Mouse (Mus musculus): Measurements from ENCODE around the gene Pcp4l1. TPM values are rescaled to one million over a fixed set of nuclear protein-coding genes. Genes with fewer than 3 reads are reported as not detected.

Pcp4l1 gene
- total RNA-seq, 2 experiments from 2014 or later: 58.3 to 75.0 TPM

DNA sequence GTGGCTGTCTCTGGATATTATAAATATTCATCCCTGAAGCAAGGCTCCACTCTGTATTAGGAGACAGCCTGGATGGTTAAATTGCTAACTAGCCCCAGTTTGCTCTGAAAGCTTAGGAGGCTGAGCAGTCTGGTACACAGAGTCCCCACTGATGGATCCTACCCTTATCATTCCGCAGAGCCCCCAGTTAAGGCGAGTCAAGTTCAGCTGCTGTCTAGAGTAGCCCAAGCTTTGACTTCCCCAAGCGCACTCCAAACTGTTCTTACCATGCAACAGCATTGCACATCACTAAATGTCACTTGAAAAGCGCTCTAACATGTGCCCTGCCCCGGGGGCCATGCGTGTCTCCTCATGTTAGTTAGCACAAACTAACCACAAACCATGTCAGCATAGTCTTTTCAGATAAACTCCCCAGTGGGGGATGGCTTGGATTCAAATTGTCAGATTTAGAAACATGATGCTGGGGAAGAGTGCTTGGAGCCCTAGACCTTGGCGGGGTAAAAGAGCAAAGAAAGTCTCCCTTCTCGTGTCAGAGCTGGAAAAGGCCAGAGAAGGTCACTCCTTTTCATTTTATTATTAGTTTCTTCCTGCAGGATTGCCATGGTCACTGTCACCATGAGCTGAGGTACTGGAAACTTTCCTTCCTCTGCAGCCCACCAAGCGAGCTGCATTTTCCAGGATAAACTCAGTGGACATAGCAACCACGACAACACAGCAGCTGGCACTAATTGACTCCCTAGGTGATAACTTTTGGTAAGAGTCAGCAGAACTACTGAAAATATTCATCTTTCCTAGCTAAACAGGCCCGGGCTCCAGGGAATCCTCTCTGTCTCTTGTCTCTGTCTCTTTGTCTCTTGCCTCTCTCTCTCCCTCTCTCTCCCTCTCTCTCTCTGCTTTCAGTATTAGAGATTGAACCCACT, 1.9 kb downstream of the Pcp4l1 start:
- peak overlapping the region; percentile 90 for H3K4me3 ChIP-seq
- no peak for TF ChIP-seq CTCF (IDR thresholded peaks at IDR 0.05)
- DNase-seq: no peak
- intact Hi-C loops (cut with DNase I): no loop called here
- peak overlapping the region; percentile 71 for H3K27ac ChIP-seq

DNA sequence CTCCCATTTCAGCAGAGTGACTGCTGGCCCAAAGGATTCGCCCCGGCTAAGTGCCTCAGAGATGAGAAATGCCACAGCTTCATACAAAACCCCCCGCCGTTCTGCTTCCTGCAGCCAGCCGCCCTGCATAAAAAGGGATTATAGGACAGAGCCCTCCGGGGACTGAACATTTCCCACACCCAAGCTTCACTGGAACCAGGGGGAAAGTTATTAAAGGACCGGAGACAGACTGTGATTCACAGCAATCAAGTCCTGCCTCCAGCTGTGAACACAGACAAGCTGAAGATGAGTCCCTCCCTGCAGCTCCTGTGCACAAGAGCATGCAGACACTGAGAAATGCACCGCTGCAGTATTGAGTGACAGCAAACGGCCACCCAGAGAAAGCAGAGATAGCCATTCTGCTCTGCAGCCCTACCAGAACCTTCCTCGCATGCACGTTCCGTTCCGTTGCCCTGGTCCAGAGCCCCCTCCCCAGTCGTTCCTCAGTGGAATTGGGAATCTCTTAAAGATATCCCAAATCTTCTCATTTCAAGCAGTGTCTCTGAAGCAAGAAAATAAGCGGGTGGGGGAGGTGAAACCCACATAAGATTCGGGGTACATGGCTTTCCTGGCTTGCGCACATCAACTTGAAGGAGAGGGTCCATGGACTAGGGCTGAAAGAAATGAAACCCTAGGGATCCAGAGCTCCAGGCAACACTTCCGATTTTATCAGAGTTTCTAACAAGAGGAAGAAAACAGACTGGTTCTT, 2.8 kb downstream of the Pcp4l1 start:
- peak overlapping the region; percentile 90 for H3K4me3 ChIP-seq
- no peak for TF ChIP-seq CTCF (IDR thresholded peaks at IDR 0.05)
- intact Hi-C loops (cut with DNase I): no loop called here
- no peak for DNase-seq
- H3K27ac ChIP-seq: peak overlapping the region; percentile 71

DNA sequence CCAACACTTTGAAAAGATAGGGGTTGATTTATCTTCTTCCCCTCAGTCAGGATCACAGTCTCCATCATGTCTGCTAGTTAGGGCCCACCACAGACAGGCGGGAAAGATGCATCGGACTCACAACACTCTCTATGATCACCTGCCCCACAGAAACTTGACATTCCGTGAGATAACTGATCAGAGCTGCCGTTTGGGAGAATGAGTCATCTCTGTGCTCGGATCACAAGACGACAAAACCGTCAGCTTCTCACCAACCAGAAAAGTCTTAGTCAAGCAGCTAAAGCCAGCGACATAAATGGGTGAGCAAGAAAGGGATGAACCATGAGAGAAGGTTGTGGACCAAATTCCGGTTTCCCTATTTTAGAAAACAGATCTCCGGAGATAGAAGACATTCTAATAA, 3.8 kb downstream of the Pcp4l1 start:
- Histone ChIP-seq H3K4me3 (peak overlapping the region; percentile 90), H3K27ac (peak overlapping the region; percentile 71)
- DNase-seq: no peak
- no peak for TF ChIP-seq CTCF (IDR thresholded peaks at IDR 0.05)
- intact Hi-C loops (cut with DNase I): no loop called here

DNA sequence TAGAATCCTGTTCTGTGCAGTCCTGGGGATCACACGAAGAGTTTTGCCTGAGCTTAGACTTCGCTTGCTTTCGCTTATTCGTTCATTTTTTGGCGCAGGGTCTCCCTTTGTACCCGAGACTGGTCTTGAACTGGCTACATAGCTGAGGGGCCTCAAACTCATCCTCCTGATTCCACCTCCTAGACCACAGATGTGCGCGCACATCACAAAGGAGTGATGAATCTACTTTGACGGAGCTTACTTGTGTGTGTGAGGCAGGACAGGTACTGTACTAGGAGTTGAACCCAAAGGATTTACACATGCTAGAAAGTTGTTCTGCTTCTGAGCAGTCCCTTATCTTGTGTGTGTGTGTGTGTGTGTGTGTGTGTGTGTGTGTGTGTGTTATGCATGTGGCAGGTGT, 5.2 kb downstream of the Pcp4l1 start:
- intact Hi-C loops (cut with DNase I): no loop called here
- TF ChIP-seq CTCF (IDR thresholded peaks at IDR 0.05): no peak
- DNase-seq: no peak
- Histone ChIP-seq H3K4me3 (no peak overlapping the region), H3K27ac (no peak overlapping the region)

DNA sequence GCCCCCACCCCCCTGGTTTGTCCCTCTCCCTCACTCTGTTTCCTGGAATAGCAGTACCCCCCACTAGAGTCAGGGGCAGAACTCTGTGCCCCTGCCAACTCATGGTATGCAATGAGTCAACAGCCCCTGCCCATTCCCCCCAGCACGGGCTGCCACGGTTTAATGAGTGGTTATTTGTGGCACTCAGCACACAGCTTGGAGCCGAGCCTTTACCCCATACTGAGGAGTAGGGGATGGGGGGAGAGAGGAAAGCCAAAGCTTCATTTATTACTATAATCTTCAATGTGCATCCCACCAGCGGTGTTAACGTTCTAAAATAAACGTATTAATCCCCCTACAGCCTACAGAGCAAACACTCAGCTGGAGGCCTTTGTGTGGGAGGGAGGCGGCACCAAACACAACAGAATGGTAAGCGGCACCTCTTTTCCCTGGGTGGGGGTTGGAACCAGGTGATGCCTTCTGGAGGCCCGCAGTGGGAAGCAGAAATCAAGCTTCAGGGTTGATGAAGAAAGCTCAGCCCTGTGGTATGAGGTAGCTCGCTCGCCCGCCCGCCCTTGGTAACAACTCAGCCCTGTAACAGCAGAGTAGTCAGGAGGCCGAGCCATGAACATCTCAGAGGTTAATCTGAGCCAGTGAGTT, 6.5 kb downstream of the Pcp4l1 start:
- no peak for DNase-seq
- no peak for TF ChIP-seq CTCF (IDR thresholded peaks at IDR 0.05)
- Histone ChIP-seq H3K4me3 (peak overlapping the region; percentile 21; the same call in 1 of the 2 replicates), H3K27ac (peak overlapping the region; percentile 76)
- intact Hi-C loops (cut with DNase I): no loop called here

DNA sequence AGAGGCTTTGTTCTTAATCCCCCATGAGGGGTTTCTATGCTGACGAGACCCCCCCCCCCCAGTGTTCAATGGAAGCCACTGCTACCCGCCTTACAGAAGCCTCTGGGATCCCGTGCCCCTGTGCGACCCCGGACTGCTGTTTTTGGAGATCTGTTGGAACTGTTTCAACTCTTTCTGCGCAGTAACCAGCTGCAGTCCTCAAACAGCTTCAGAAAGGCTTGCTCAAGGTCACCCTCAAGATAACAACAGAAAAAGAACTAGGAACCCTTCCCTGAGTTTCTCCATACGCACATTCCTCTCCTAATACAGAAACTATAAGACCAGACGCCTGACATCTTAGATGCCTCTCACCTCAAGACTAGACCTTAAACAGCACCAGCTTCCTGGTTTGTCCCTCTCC, 7.0 kb downstream of the Pcp4l1 start:
- Histone ChIP-seq H3K27ac (peak overlapping the region; percentile 76), H3K4me3 (peak overlapping the region; percentile 21; the same call in 1 of the 2 replicates)
- intact Hi-C loops (cut with DNase I): no loop called here
- no peak for TF ChIP-seq CTCF (IDR thresholded peaks at IDR 0.05)
- no peak for DNase-seq

DNA sequence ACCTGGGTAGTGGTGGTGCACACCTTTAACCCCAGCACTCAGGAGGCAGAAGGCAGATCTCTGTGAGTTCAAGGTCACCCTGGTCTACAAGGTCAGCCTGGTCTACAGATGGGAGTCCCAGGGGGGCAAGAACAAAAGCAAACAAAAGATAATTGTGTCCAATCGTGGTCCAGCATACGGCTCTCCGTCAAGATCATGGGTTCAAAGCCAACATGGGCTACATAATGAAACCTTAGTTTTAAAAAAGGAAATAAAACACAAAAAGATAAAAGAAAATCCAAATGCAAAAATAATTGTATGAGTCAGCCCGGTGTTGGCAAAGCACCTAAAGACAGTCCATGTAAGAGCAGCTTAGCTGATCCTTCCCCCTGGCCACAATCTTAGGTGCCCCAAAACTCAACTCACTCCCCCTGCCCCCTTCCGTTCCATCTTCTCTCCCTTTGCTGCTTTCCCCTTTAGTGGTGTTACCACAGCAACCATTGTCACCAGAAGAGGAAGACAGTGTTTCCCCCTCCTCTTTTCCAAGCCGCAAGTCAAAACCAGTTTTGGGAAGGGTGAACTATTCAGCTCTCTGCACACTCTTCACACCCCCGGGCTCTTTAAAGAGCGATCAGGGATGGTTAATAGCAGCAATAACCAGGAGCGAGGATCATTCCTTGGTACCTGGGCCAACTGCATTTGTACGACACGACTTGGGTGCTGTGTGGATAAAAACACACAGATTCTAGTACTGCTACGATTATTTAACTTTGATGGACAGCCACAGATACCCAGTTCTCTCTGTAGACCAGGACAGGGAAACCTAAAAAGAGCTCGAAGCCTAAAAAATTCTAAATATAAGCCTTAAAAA, 8.0 kb downstream of the Pcp4l1 start:
- TF ChIP-seq CTCF (IDR thresholded peaks at IDR 0.05): no peak
- H3K4me3 ChIP-seq: no peak overlapping the region
- DNase-seq: no peak
- peak overlapping the region; percentile 76 for H3K27ac ChIP-seq
- intact Hi-C loops (cut with DNase I): no loop called here

DNA sequence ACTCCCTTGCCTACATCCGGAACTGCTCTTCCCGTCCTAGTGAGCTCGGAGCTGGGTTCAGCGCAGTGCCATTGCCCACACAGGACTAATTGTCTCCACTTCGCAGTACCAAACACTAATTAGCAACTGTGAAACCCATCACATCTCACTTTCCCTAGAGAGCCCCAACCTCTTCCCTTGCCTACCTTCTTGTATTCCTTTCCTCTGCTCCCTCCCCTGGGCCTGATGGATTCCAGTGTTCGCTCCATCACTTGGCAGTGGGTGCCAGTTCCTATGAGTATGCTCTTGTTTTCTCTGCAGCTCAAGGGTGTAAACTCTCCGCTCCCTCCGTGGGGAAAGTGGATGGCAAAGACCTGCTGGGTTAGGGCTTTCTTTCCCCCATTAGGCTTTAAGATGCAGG, 10.4 kb downstream of the Pcp4l1 start:
- H3K4me3 ChIP-seq: no peak overlapping the region
- no peak for TF ChIP-seq CTCF (IDR thresholded peaks at IDR 0.05)
- no peak for DNase-seq
- peak overlapping the region; percentile 86 for H3K27ac ChIP-seq
- intact Hi-C loops (cut with DNase I): no loop called here

DNA sequence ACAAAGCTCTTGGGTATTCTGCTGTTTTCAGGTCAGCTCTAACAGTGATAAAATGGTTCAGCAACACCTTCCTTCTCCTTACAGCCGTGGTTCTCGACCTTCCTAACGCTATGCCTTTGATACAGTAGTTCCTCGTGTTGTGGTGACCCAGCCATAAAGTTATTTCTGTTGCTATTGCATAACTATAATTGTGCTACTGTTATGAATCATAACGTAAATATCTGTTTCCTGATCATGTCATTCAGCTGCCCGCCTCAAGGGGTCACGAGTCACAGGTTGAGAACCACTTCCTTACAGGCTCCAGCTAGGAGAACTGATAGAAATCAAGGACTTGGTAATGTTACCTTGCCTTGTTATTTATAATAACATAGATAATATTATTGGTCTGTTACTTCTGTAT, 11.8 kb downstream of the Pcp4l1 start:
- H3K4me3 ChIP-seq: peak overlapping the region; percentile 40; the same call in 1 of the 2 replicates
- intact Hi-C loops (cut with DNase I): no loop called here
- TF ChIP-seq CTCF (IDR thresholded peaks at IDR 0.05): peak; percentile 43
- H3K27ac ChIP-seq: peak overlapping the region; percentile 86
- DNase-seq: peak; percentile 58

DNA sequence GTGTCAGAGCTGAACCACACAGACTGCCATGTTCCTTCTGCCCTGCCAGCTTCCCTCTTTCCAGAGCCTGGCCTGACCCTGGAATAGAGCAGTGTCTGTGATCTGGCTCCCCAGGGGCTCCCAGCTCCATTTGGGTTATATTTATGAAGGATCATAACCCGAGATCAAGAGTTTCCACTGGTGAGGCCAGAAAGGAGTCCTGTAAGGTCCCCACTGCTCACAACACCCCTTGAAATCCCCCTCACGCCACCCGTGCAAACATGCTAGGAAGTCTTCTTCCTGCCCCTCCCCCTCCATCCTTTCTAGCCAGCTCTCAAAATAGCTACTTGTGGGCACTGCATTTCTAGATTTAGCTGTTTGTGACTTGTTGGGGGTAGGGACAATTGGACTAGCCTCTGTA, 12.4 kb downstream of the Pcp4l1 start:
- intact Hi-C loops (cut with DNase I): no loop called here
- DNase-seq: peak; percentile 68
- TF ChIP-seq CTCF (IDR thresholded peaks at IDR 0.05): no peak
- peak overlapping the region; percentile 86 for H3K27ac ChIP-seq
- H3K4me3 ChIP-seq: peak overlapping the region; percentile 40

DNA sequence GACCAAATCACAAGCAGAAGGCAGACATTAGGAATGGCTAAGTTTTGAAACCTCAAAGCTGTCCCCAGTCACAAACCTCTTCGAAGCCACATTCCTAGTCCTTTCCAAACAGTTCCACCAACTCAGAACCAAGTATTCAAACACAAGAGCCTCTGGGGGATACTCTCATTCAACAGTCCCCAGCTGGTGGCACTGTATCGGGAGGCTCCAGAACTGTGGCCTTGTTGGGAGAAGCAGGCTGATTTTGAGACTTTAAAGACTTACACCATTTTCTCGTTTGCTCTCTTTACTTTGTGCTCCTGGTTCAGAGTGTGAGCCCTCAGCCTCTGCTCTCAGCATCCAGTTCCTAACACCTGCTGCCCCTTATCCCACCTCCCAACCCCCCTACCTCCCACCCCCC, 13.0 kb downstream of the Pcp4l1 start:
- TF ChIP-seq CTCF (IDR thresholded peaks at IDR 0.05): no peak
- intact Hi-C loops (cut with DNase I): no loop called here

More for the DNA sequence above, 13.0 kb downstream of the Pcp4l1 start:
- no peak overlapping the region for H3K4me3 ChIP-seq
- no peak for DNase-seq
- H3K27ac ChIP-seq: peak overlapping the region; percentile 86

Data from gastrocnemius, adult 2 months (tissue).